Mouse (Mus musculus) bone marrow, adult 2 months (tissue): ENCODE results near the gene Wasf2.

Source experiments
- CTCF ChIP-seq: fragments of 200-500 bp; IDR thresholded peaks from 2 replicates; pipeline ENCODE4 v1.5.1; 2011; ENCODE audit warnings: low read length, control low read depth; ENCODE audit not compliant: control insufficient read depth, insufficient read depth
- POLR2A ChIP-seq: fragments of 200-500 bp; IDR thresholded peaks from 2 replicates; pipeline ENCODE4 v1.6.1; 2011; ENCODE audit warnings: low read depth, mild to moderate bottlenecking, control low read depth, low read length, borderline replicate concordance; ENCODE audit not compliant: control insufficient read depth

DNA sequence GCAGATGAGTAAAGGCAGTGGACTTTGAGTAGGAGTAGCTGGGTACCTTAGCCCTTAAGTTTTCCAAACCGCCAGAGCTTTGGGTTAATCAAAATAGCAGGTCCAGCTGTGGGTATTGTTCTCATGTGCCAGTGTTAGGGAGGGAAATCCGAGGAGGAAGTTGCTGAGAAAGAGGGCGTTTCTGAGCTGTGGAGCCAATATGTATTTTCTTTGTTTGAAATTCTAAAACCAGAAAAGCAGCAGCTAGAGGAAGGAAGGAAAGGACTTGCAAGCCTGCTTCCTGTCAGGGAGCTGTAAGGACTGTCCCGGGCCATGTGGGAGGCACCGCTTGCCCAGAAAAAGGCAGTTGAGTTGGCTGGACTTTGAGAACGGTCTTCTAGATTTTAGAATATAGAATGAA is 1.7 kb downstream of the Wasf2 start:
- TF ChIP-seq CTCF (no peak), POLR2A (no peak)
